ENCODE assay signal across 8 mouse cellular contexts in genomic region chr8:47974138-47974962, GRCm38 (mm10). TPM values are rescaled to one million over a fixed set of nuclear protein-coding genes. Genes with fewer than 3 reads are reported as not detected.
DNase-seq lines count a peak whose midpoint lies in the region; ATAC-seq and TF ChIP-seq lines count a peak whose summit lies in the region.

No protein-coding gene starts in this region.

- H3K4me1 ChIP-seq in forebrain, postnatal 0 days (ENCODE audit: insufficient read depth) = no peaks in the 10 kb centered on the region
- peaks cover 3% of the 10 kb centered on the region for H3K4me1 ChIP-seq in hindbrain, embryonic 11.5 days (replicated peaks; ENCODE audit: control insufficient read depth, insufficient read depth, low read length)
- 0 out of 2 replicates have a peak, but pooled peaks cover 3% of the 10 kb centered on the region for H3K4me1 ChIP-seq in midbrain, postnatal 0 days (ENCODE audit: insufficient read depth, low read length)

- DNase-seq in 3134 (ENCODE audit: extremely low read depth, insufficient read length, low spot score) (peak; percentile 72), liver (peak; percentile 37), adipocyte (ENCODE audit: low spot score) (no peak)
- peak; percentile 92 for DNase-seq in adrenal gland, postnatal 14 days
- peak; percentile 35 for DNase-seq in forebrain, postnatal 0 days
- peak; percentile 61 for DNase-seq in hindbrain, embryonic 11.5 days (ENCODE audit: low spot score)
- DNase-seq in midbrain, postnatal 0 days (ENCODE audit: low spot score) = peak; percentile 17
- DNase-seq in left cerebral cortex, adult 8-10 months (ENCODE audit: low spot score in 2 of 2) = no peak

- no peaks in the 10 kb centered on the region for H3K9me3 ChIP-seq in forebrain, postnatal 0 days (ENCODE audit: low read length)
- no peaks in the 10 kb centered on the region for H3K9me3 ChIP-seq in hindbrain, embryonic 11.5 days (ENCODE audit: control insufficient read depth, low read length)
- H3K9me3 ChIP-seq in midbrain, postnatal 0 days (ENCODE audit: low read length) = no peaks in the 10 kb centered on the region

- no peaks in the 10 kb centered on the region for H3K27me3 ChIP-seq in forebrain, postnatal 0 days (ENCODE audit: insufficient read depth, low read length)
- H3K27me3 ChIP-seq in hindbrain, embryonic 11.5 days (ENCODE audit: control insufficient read depth, insufficient read depth, low read length) = no peaks in the 10 kb centered on the region
- no peaks in the 10 kb centered on the region for H3K27me3 ChIP-seq in midbrain, postnatal 0 days (ENCODE audit: insufficient read depth, low read length)

- H3K36me3 ChIP-seq in forebrain, postnatal 0 days (ENCODE audit: insufficient read depth) = no peaks in the 10 kb centered on the region
- no peaks in the 10 kb centered on the region for H3K36me3 ChIP-seq in hindbrain, embryonic 11.5 days (ENCODE audit: control insufficient read depth, insufficient read depth, low read length)
- no peaks in the 10 kb centered on the region for H3K36me3 ChIP-seq in midbrain, postnatal 0 days (ENCODE audit: insufficient read depth, low read length)

- ATAC-seq in forebrain, postnatal 0 days = peak; percentile 76
- peak; percentile 76 for ATAC-seq in hindbrain, embryonic 11.5 days (ENCODE audit: low FRiP score)
- peak; percentile 54; the same call in 1 of the 2 replicates for ATAC-seq in midbrain, postnatal 0 days (ENCODE audit: low FRiP score)

- H3K4me2 ChIP-seq in forebrain, postnatal 0 days (ENCODE audit: low read depth) = peak overlapping the region; percentile 49
- H3K4me2 ChIP-seq in hindbrain, embryonic 11.5 days (replicated peaks; ENCODE audit: low read depth, low read length) = peak overlapping the region; percentile 53
- H3K4me2 ChIP-seq in midbrain, postnatal 0 days (ENCODE audit: low read depth, low read length, poor library complexity, severe bottlenecking) = peak overlapping the region; percentile 63

- peak overlapping the region; percentile 30 for H3K4me3 ChIP-seq in forebrain, postnatal 0 days (ENCODE audit: low read depth, low read length)
- H3K4me3 ChIP-seq in hindbrain, embryonic 11.5 days (ENCODE audit: low read depth, low read length) = peak overlapping the region; percentile 33
- H3K4me3 ChIP-seq in midbrain, postnatal 0 days (ENCODE audit: low read depth, low read length) = peak overlapping the region; percentile 28

- H3K9ac ChIP-seq in forebrain, postnatal 0 days = peak overlapping the region; percentile 25; the same call in 1 of the 2 replicates
- 0 out of 2 replicates have a peak overlapping the region, but pooled peaks have one; percentile 42 for H3K9ac ChIP-seq in hindbrain, embryonic 11.5 days (ENCODE audit: low read depth, low read length)
- H3K9ac ChIP-seq in midbrain, postnatal 0 days (replicated peaks; ENCODE audit: low read length, poor library complexity, severe bottlenecking) = peak overlapping the region; percentile 48; the same call in 1 of the 2 replicates

- WGBS in forebrain, postnatal 0 days = 7% methylated on average over 20 of the region's 20 CpGs
- WGBS in hindbrain, embryonic 11.5 days = 16% methylated on average over 20 of the region's 20 CpGs
- WGBS in midbrain, postnatal 0 days = 7% methylated on average over 20 of the region's 20 CpGs

- H3K27ac ChIP-seq in forebrain, postnatal 0 days (ENCODE audit: low read depth, low read length) = no peak overlapping the region
- H3K27ac ChIP-seq in hindbrain, embryonic 11.5 days (ENCODE audit: low read depth, low read length) = 0 out of 2 replicates have a peak overlapping the region, but pooled peaks have one; percentile 39
- no peak overlapping the region for H3K27ac ChIP-seq in midbrain, postnatal 0 days (ENCODE audit: low read depth, low read length)

- TF ChIP-seq CTCF in forebrain, postnatal 0 days (IDR thresholded peaks at IDR 0.05; ENCODE audit: low read depth) = no peak
- TF ChIP-seq CTCF in midbrain, postnatal 0 days (IDR thresholded peaks at IDR 0.05) = no peak

RNA-seq across cellular contexts. Expression of gene Wwc2, which starts 16.4 kb away (rescaled TPM):
- 24.6 and 26.5 TPM in 2 replicates for total RNA-seq in adrenal gland, postnatal 14 days (2021)
- 7.8 and 8.4 TPM in 2 replicates for total RNA-seq in forebrain, postnatal 0 days (2014; rRNA removed)
- 3.1 and 4.7 TPM in 2 replicates for polyA plus RNA-seq in forebrain, postnatal 0 days (2015; fragmentation: Nextera tagmentation; extraction: Ambion mirVana)
- 8.6 and 10.0 TPM in 2 replicates for polyA plus RNA-seq in hindbrain, embryonic 11.5 days (2014; fragmentation: Nextera tagmentation; extraction: Ambion mirVana)
- 9.6 and 10.1 TPM in 2 replicates for total RNA-seq in midbrain, postnatal 0 days (2014; rRNA removed)
- 4.0 and 4.5 TPM in 2 replicates for polyA plus RNA-seq in midbrain, postnatal 0 days (2015; fragmentation: Nextera tagmentation; extraction: Ambion mirVana)
- 10 to 100 TPM; 24.4 to 25.9 (median 24.8) TPM for total RNA-seq in left cerebral cortex, adult 8-10 months (2022)

Comparison
In these comparisons a context has a peak if more than half of its experiments do, and no peak if none do; other contexts are left out.
1. DNase-seq: peak in 3134 (single experiment), adrenal gland, postnatal 14 days (single experiment), forebrain, postnatal 0 days (single experiment), hindbrain, embryonic 11.5 days (single experiment), liver (single experiment) and midbrain, postnatal 0 days (single experiment); none in adipocyte (single experiment) and left cerebral cortex, adult 8-10 months (0 of 2).
2. Peak in every context shown above with its lines, with median percentiles within 50 percentile points of each other: ATAC-seq, H3K4me2 ChIP-seq, H3K4me3 ChIP-seq and H3K9ac ChIP-seq.